Mouse (Mus musculus) heart, adult 2 months (tissue): ENCODE measurements at regions not wholly inside any gene's neighbourhood (a gene's known extent, or its start where the extent isn't known, plus 50 kb on each side); places are given as distances from the start of the nearest gene placed in this dataset.

Experiments used
- CTCF ChIP-seq: fragments of 200-600 bp; IDR thresholded peaks from 2 replicates; pipeline ENCODE4 v1.8.1; 2022; ENCODE audit warnings: antibody characterized with exemption, mild to moderate bottlenecking, moderate library complexity
- EP300 ChIP-seq: fragments of 200-500 bp; IDR thresholded peaks from 2 replicates; pipeline ENCODE4 v1.6.1; 2011; ENCODE audit warnings: low read depth, low read length, control low read depth; ENCODE audit not compliant: insufficient read depth
- POLR2A ChIP-seq: fragments of 200-500 bp; IDR thresholded peaks from 2 replicates; pipeline ENCODE4 v1.6.1; 2011; ENCODE audit warnings: mild to moderate bottlenecking, low read depth, low read length, control low read depth; ENCODE audit not compliant: insufficient read depth

DNA sequence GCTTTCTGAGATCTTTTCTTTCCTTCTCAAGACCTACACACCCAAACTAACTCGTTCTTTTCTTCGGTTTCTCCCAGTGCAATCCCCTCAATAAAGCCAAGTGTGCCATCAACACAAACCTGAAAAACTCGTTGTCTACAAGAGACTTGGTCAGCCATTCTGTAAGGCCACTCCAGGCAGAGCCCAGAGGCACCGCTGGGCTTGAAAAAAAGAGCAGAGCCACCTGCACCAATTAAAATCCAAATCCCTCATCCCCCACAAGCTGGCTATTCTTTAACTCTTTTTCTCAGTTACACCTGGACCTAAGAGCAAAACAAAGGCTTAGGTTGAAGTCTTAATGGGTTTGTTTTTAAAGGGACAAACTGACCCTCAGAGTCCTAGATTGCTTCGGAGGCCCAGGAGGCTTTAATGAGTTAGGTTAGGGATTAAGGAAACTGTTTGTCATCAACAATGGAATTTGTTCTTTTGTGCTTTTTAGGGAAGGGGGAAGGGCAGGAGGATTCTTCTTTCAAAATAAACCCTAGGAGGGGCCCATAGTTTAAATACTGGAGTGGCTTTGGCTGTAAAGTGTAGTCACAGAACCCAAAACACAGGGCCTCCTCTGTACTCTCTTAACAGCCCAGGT, 65.0 kb downstream of the Lao1 start:
- TF ChIP-seq EP300 (no peak), POLR2A (no peak), CTCF (no peak)
